Mouse (Mus musculus) right cerebral cortex, postnatal 14 days (tissue): ENCODE data around the gene Cgnl1.

Experiments
- DNase-seq: peaks from one replicate; pipeline ENCODE4 v3.0.0; 2022

Cgnl1 gene

DNA sequence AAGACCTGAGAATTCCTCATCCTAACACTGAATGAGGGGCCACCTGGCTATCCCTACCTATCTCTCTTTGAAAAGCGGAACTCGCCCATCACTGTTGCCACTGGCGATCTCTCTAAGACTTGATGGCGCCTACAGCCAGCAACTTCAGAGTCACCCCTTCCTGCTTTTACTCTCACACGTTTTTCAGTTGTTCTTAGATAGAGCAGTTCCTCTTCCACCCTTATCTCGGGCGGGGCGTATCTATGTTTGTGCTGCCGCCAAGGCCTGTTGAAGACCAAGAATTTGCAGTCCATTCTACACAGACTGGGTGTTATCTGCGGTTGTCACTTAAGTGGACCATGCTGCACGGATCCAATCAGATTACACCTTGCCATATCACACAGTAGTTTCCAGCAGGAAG is 62.2 kb downstream of the Cgnl1 start:
- no peak for DNase-seq

DNA sequence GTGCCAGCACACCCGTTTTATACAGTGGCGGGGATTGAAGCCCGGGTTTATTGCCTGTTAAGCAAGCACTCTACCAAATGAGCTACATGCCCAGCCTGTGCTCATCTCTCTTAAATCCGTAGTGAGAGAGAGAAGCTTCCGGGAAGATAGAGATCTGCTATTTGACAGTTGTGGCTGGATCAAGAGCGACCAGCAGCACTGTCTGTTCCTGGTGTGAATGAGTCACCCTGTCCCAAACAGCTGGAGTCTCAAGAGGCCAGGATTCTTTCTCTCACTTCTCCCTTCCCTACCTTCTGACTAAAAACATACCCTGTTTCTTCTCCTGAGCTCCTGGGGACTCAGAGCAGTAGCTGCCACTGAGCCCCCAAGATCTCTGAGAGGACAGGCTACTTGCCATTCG is 63.4 kb downstream of the Cgnl1 start:
- no peak for DNase-seq

DNA sequence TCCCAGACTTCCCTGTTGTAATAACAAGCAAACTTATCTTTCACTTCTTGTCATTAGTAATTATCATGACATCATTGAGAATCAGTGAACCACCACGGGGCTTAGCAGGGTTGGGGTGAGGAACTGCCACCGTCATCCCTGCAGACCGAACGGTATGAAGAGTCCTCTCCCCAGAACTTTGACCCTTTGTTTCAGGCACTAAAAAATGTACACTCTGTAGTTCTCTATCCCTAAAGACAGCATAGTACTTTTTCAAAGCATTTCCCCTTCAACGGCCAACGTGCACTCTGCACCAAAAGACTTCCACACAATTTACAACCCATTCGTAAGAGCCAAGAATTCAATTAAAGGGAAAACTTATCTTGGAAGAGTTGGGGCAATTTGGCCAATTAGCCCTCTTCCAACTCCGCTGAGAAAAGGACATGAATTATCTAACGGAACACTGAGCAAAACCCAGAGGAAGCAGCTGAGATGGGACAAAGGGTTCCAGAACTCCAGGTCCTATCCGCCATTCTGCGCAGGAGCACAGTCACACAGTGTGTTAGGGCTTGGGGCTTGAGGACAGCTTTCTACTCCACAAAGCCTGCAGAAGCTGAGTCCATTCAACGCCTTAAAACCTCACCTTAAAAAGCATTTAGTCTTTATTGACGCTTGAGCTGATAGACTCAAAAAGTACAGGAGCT is 66.9 kb downstream of the Cgnl1 start:
- no peak for DNase-seq

DNA sequence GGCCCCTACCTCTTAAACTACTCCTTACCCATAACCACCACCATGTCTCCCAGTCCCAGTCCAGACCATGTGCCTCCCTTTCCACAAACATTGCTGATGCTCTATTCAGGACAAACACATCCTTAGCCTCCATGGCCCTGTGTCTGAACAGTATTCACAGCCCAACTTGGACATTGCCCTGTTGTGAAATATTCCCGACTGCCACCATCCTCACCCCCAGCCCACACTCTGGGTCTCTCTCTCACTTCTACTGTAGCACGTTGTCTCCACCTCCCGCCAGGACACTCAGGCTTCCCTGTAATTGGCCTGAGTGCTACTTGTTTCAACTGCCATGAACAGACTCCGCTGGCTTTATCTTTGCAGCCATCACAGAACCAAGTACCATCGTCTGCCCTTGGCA is 72.3 kb downstream of the Cgnl1 start:
- DNase-seq: no peak

DNA sequence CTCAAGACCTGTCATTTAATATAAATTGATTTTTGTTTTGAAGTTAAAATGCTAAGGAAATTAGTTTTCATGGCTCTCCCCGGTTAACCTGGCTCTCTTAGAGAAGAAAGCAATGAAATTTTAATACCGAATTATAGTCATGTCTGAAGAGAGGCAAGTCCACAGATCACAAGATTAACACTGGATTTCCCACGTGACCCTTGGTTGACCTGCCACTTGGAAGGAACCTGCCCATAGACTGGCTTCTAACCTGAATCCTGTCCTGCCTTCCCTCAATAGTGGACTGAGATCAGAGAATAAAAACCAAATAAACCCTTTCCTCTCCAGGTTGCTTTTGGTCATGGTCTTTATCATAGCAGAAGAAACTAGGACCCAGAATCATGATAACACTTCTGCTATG is 73.3 kb downstream of the Cgnl1 start:
- no peak for DNase-seq

DNA sequence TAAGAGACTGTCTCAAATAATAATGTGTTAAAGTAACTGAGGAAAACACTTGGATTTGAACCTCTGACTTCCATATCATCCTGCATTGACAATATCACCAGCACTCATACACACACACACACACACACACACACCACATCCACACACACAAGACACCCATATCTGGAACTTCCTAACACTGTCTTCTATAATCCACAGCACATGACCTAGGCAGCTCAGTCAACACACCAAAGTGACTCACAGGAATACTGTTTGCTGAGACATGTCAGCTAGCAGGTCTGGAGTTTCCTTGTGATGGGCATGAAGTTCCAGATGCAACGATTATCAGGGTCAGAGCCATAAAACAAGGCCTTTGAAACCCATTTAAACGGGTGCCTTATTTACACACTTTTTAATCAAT is 74.2 kb downstream of the Cgnl1 start:
- no peak for DNase-seq

DNA sequence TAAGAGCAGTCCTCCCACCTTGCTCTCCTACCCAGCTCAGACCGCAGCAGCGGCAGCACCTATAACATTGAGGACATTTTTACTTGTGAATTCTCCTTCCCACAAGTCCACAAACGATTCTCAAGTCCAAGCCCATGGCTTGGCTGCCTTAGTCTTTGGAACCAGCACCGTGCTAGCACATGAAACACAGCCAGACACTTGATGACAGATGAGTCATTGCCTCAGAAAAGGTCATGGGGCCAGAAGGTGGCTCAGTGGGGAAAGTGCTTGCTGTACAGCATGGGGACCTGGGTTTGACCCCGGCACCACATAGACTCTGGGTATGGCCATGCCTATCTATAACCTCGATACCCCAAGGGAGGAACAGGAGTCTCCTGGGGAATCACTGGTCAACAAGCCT is 74.6 kb downstream of the Cgnl1 start:
- DNase-seq: no peak

DNA sequence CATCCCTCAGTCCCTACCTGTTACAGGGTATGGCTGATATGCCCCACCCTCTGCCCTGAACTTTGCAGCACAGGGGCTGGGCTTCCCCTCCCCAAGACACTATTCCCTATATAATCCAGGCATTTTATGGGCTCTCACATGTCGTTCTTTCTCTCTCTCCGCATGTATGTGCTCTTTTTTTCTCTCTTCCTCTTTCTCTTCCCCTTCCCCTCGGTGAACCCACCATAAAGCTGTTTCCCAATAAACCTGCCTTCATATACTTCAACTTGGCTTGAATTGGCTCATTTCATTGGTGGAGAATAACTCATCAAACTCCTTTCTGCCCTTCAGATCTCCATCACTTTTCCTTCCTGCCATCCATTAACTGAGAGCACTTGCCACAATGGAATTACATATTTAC is 76.3 kb downstream of the Cgnl1 start:
- DNase-seq: no peak

DNA sequence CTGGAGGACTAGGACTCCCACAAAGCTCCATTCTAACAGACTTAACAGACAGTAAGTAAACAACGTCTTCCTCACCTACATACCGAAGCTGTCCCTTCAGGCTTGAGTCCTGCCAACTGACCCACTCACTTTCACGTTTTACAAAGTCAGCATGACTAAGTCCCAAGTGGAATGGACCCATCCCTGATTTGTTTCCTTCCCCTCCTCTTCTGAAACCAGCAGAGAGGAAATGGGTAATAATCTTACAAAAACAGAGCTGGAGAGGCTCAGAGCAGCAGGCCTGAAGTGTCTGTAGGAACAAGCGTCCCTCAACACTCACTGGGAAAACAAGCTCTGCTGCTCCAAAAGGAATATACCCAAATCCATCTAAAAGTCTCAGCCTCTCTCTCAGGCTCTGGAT is 77.2 kb downstream of the Cgnl1 start:
- no peak for DNase-seq

DNA sequence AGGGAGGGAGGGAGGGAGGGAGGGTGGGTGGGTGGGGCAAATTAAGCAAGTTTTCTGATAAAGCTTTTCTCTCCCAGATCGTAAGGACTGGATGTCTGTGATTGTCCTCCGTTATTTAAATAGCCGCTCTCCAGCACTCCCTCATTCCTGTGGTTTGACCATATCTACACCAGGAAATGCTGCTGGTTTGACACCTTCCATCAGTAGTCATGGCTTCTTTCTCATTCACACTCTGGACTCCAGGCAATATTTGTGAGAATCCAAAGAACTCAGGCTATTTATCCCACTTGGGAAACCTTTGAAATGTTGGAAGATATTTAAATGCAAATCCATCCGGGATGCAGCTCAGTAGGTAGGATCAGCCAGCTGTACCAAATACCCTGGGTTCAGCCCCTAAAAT is 77.6 kb downstream of the Cgnl1 start:
- no peak for DNase-seq

DNA sequence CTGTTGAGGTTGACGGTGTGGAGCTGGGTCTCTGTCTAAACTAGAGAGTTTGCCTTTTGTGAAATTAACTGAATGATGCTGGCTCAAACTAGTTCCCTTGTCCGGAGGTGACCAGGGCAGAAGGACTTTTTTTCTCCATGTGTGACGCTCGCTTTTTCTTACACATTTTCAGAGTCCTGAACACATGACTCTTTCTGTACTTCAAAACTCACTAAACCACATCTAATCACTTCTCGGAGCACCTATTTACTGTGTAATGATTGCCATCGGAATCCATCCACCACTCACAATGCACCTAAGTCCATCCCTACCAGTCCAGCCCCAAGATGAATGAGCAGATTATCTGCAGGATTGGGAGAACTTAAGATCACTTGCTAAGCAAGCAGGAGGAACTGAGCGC is 79.2 kb downstream of the Cgnl1 start:
- DNase-seq: no peak

DNA sequence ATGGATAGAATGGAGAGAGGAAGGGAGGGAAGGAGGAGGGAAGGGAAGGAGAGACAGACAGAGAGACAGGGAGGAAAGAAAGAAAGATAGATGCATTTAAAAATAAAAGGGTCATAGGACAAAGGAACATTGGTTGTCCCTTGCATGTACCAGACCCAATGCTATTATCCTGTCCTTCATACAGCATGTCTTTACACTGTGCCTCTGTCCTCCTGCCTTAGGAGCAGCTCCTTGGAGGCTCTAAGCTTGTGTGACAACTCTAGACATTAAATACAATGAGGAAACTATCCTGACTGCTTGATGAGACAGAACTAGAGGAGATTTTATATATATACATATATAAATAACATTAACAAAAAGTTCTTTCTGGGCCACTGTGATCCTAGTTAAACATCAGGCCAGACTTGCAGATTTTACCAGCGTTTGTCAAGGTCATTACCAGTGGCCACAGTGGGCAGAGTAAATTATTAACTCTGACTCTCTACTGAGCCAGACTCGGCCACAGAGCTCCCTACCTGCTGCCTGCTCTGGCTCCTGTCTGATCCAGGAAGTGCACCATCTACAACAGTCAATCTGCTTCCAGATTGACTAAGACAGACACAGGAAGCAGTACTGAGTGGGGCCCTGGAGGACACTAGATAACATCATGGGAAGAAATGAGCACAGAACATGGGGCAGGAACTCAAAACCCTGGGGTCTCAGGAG is 81.9 kb downstream of the Cgnl1 start:
- DNase-seq: no peak

DNA sequence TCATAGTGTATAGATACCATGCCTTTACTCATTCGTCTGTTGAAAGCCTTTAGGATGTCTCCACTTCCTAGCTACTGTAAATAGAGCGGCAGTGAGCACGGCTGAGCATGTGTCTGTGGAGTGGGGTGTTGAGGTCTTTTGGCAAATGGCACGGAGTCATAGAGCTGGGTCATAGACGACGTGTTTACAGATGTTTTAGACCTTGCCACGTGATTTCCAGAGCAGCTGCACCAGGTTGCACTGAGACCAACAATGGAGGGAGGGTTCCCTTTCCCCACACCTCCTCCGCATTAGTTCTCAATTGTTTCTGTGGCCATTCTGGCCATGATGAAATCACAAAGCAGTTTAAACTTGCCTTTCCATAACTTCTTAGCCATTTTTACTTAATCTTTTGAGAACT is 84.9 kb downstream of the Cgnl1 start:
- DNase-seq: no peak

DNA sequence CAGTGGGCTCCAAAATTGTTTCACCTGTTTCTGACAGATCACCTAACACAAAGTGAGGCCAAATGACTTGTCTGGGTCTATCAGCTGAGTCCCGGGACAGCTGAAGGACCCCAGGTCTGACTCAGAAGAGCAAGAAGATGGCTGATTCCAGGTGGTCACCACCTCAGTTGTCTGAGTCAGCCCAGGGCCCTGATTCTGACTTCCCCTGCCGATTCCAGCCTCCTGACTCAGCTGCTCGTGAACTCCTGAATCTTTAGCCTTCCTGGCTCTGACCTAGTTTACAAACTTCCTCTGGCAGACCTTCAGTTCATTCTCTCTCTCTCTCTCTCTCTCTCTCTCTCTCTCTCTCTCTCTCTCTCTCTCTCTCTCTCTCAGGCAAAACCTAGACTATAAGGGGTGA is 86.6 kb downstream of the Cgnl1 start:
- DNase-seq: no peak

DNA sequence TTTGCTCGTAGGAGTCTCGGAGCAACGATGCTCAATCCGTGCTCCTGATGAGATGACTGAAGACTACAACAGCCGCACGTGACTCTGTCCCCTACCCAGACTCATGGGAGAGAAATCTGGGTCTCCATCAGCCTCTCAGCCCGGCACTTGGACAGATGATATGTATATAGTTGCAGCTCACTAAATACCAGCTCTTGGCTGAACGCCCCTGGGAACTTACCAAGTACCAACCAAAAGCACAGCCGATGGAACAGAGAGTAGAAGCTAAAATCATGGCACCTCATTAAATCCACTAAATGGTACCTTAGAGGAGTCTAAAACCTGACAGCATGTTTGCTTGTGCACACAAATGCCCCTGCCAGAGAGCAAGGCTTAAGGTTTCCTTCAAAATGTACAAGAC is 91.0 kb downstream of the Cgnl1 start:
- peak; percentile 16 for DNase-seq

DNA sequence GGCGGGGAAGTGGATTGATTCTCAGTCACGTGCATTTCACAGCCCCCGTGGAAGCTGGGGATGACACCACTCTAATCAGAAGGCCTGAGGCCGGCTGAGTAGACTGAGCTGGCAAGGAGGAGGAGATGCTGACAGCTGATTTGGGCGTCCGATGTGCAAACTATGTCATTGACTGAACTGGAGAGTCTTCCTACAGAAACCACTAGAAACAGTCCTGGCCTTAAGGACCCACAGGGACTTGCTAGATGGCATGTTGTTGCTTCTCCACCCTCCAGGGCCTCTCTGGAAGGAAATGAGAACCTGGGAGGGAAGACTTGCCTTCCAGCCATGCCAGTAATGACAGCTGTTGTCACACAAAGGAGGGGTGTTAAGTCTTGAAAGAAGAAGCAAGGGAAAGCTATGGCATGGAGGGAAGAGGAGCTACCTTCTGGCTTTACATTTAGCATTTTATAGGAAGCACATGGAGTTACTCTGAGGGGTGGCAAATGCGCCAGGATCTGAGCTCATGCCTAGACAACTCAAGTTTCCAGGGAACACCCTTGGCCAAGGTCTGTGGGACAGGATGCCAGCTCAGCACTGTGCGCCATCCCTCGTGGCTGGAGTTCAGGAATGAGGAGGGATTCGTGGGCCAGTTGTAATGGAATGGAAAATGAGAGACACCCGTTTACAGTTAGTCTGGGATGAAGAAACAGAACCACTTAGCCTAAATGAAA is 92.1 kb downstream of the Cgnl1 start:
- DNase-seq: no peak

DNA sequence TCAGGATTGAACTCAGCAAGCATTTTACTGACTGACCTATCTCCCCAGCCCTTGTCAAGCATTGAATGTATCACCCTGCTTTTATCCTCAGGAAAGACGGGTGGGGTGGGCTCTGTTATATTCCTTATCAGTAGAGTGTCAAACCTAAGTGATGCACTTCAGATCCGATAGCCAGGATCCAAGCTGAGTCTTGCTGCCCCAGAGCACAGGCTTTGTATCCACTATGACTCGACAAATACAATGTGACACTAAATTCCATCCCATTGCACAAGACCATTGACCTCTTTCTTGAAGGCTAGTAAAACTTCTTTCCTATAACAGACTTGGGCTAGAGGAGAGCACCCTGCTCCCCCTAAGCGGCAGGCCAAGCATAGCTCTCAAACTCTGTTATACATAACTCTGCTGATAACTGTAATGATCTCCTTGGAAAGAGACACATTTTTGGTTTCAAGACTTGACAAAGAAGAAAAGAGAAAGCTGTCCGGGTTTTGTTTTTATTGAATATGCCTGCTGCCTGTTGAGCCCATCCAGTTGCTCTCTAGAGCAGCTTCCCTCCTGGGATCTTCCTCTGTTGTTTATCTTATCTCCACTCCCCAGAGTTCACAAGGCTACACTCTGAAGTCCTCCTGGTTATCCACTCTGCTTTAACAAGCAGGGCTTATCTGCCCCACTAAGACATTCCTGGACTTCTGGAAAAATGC is 94.3 kb downstream of the Cgnl1 start:
- no peak for DNase-seq

DNA sequence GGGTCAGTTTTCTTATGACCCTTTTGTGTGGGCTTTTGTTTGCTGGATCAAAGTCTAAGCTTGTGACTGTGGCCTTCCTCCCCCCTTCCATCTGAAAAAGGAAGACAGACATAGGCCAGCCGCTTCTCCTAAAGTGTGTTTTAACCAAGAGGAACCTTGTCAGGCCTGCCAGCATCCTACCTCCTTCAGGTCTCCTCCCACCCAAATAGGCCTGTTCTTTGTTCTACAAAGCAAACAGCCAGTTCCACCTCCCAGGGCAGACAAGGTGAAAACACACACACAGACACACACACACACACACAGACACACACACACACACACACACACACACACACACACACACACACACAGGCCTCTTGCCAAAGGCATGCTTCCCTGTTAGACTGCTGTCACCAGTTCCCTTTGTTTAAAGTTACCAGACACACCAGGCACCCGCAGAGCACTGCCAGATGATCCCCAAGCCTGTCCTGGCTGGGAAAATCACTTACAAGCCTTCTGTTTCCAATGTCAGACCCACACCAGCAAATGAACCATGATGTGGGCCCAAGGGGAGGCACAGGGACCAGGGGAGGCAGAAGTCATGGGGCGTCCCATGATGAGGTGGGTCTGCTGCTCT is 95.5 kb downstream of the Cgnl1 start:
- DNase-seq: no peak

DNA sequence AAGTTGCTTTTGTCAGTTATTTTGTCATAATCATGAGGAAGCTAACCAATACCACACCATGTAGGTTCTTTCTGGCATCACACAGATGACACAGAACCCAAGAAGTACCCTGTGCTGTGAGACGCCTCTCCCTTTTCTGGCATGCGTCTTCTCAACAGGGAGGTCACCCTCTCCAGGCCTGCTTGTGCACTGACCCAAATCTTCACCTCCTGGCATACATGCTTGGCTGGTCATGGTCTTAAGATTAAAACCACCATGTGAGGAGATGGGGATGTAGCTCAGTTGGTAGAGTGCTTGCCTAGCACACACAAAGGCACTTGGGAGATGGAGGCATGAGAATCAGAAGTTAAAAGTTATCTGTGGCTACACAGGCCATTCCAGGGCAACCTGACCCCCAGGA is 96.2 kb downstream of the Cgnl1 start:
- DNase-seq: no peak

DNA sequence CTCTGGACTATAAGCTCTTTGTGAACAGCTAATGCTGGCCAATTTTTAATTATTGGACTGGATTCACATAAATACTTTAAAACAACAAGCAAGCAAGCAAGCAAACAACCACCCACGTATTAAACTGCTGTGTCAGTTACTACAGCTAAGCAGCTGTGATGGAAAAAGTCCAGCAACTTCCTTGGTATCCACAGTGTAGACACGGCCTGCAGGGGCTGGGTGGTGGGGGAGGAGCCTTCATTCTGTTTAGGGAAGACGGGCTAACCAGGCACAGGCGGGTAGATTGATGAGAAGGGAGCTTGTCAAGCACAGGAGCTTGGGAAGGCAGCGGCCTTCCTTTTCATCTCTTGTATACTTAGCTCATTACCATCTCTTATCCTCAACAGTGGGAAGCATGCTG is 96.9 kb downstream of the Cgnl1 start:
- DNase-seq: no peak

DNA sequence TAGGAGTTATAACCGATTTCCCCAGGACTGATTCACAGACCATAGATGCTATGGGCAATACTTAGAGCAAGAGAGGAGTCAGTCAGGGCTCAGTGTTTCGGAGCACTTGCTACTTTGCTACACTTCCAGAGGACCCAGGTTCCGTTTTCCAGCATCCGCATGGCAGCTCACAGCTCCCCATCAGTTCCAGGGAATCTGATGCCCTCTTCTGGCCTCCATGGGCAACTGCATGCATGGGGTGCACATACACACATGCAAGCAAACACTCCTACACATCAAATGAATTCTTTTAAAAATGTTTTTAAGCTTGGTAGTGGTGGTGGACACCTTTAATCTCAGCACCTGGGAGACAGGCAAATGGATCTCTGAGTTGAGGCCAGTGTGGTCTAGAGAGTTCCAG is 98.9 kb downstream of the Cgnl1 start:
- DNase-seq: no peak

DNA sequence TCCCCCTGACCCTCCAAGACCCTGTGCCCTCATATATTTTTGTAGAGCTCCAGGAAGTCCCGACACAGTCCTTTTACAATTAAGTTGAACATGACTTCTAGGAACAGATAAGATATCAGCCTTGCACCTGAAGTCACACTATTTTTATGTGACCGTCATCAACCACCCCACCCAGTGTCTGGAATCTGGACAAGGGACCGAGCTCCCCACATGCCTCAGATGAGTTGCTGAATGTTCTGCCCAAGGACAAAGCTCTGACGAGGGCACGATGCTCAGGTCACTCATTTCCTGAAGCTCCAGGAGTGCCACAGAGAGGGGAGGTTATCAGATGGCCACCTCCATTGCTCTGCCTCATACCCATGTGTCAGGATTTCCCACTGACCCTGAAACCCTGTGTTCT is 100.7 kb downstream of the Cgnl1 start:
- DNase-seq: no peak

DNA sequence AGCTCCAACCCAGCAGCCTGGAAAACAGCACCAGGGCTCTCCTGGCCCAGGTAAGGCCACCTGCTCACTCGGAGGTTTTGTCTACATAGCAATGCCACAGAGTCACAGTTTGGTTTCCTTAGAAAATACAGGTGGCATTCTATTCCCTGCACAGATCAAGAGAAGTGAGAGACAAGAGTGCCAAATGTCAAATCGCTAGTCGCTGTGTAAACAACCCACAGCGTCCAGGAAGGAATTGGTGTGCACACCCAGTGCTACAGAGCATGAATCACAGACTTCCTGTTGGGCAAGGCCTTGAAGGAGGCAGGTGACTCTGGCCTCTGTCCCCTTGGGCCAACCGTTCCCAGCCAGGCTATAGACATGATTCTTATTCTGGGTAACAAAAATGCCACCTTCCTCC is 103.8 kb downstream of the Cgnl1 start:
- DNase-seq: no peak
